Mouse (Mus musculus) spleen, postnatal 36 days (tissue): ENCODE results near the gene Samd11.
A peak's percentile ranks its signal among the peaks of the same experiment; 100 is the strongest.

ENCODE experiments used
- DNase-seq, 2 experiments: peaks; one replicate each; pipeline ENCODE4 v3.0.0; 2022; ENCODE audit warnings: low spot score in 2 of 2, mixed read lengths in 1 of 2

Samd11 gene

DNA sequence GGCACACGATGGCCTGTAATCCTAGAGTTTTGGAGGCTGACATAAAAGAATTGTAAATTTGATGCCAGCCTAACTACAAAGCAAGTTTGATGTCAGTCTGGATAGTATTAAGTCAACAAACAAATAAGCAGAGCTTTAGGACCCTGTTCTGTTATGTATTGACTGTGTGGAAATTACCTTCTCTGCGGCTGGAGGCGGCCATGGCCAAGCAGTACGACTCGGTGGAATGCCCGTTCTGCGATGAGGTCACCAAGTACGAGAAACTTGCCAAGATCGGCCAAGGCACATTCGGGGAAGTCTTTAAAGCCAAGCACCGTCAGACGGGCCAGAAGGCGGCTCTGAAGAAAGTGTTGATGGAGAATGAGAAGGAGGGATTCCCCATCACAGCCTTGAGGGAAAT lies 42.3 kb downstream of the Samd11 start:
- DNase-seq, result no peak

DNA sequence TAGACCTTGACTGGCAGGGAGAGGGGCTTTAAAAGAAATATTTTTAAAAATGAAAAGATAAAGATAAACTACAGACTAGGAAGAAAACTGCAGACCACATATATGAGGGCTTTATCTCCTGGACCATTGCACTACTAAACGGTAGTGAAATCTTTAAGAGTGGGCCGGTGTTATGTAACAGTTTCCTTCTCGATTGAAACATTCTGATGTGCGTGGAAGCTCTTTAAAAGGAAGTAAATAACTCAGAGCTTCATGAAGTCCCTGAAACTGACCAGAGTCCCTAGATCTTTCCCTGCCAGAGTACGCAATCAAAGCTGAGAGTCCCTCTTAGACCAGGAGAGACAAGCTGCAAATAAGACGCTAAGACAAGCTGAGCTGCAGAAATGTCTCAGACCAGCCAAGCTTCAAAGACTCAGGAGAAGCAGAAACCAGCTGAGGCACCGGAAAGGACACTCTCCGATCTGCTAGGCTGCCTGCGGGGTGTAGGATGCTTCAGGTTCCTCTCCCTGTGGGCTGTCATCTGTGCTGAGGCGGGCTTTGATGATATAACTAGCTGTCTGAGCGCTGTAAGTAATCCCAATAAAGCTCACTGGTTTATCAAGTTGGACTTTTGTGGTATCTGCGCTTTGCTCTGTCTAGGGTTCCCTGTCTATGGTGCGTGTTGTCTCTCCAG lies 45.4 kb downstream of the Samd11 start:
- DNase-seq, result no peak

DNA sequence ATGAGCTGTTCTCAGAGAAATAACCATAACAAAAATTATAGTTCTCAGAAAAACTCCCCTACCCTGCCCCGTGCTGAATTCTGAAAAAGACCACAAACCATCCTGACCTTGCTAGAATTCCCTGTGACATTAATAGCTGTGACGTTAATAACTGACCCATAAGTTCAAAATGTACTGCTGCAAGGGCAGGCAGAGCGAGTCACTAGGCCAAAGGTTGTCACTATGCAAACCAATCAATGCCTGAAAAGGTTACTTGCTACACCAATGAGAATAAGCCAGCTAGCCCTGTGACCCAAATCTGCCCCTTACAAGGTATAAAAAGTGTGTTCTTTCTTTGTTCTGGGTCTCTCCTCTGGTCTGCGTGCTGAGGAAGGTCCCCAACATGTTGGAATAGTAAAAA lies 46.6 kb downstream of the Samd11 start:
- DNase-seq, result no peak

DNA sequence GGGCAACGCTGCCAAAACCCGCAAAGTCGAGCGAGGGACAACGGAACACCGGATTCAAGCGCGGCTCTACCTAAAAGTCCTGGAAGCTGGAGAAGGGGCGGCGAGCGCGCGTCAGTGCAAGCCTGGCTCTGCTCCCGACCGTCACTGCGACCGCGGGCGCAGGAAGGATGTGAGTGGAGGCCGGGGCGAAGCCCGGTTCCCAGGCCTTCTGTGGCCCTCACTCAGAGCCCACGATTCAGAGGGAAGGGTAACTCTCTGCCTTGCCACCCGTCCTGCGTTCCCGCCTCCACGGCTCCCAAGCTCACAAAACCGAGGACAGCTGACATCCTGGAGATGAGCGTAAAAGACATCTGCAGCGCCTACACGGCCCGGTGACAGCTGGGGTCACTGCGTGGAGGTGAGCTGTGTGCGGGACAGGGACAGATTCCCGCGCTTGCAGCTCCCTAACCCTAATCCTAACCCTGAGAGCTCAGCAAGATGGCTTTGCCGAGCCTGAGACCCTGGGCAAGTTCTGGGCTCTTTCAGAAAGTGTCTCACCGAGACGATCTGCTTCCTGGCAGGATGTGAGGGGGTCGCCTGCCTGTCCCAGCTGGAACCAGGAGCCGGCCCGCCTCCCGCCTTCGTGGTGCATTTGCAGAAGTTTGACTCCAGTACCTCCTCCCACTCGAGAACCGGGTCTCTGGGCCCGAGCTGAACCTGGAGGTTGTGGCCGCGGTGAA lies 51.9 kb downstream of the Samd11 start:
- no peak for DNase-seq

DNA sequence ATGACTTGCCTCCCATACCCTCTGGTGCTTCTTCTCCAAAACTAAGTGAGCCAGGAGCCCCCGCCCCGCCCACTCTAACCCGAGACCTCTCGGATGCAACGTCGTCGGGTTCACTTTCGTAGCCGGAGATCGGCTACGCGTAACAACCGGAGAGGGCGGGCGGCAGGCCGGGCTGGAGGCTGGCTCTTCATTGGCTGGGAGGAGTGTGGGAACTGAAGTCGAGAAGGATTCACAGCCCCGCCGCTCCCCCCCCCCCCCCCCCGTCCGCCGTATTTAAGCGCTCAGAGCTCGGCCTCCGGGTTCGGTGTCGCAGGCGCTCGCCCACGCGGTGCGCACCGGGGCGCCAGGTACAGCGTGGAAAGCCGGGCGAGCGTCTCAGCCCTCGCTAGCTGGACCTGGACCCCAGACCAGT lies 52.5 kb downstream of the Samd11 start, which contains the start of gene AW011738:
AW011738 (plus strand) TSS at position 304 of the 412 bp plus-strand sequence.
- DNase-seq, result peak; percentile 80 to 82

DNA sequence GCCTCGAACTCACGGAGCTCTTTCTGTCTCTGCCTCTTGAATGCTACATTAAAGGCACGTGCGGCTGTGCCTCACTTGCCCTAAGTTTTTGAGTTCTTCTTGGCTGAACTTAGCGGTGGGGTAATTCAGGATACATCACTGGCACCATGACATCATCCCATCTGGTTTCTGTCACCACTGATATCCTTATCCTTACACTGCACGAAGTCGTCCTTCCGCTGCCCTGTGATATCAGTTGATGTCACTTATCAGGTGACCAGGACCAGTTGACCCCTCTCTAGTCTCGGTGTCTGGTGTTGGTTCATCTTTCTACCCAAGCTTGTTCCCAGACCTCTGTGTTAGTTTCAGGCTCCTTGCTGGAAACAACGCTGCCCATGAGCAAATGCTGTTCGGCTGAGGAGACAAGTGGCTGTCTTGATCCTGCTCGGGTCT lies 53.0 kb downstream of the Samd11 start:
- peak; percentile 42 to 66 for DNase-seq

DNA sequence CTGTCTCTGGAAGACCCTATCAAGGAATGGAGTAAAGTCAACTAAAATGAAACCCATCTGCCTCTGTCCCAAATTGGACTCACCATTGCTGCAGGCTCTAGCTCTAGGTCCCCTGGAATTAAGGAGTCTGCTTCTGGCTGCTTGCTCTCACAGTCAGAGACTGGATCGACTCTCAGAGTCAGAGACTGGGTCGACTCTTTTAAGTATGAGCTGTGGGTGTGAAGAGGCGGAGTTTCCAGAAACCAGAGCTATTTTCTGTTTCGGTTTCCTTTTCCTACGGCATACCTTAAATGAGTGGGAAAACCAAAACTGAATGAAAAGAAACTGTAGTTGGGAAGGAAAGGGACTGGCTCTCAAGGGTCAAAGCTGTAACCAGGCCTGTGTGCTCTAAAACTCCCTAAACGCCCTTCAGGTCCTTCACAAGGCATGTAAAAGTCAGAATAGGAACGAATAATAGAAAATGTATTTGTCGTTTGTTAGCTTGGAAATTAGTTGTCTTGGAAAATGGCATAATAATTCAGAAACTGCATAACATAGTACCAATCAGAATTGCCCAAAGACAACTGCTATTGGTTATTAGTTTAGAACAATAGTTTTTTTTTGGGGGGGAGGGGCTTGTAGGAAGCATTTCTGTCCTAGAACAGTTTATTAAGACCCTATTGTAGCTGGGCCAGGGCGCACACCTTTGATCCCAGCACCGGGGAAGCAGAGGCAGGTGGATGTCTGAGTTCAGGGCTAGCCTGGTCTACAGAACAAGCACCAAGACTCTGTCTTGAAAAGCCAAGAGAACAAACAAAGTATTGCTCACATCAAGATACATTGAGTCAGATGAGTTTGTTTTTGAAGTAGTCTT lies 54.6 kb downstream of the Samd11 start, which contains the start of gene Isg15:
Isg15 (minus strand) TSS at position 196 of the 853 bp plus-strand sequence.
- peak; percentile 32 to 58 for DNase-seq

DNA sequence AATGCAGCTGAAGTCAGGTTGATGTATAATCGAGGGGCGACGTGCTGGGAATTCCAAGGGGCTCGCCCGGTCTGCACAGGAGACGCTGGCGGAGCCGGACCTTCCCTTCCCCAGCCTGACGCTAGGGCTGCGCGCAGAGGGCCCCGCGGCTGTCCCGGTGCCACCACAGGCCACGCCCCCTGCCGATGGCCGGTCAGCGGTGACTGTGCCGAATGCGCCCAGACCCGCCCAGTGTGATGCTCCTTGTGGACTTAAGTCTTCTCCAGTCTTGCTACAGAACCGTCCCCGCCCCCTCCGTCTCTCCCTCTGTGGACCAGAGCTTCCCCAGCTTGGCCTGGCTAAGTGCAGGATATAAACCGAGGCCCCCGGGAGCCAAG lies 57.6 kb downstream of the Samd11 start:
- peak; percentile 75 to 86 for DNase-seq

DNA sequence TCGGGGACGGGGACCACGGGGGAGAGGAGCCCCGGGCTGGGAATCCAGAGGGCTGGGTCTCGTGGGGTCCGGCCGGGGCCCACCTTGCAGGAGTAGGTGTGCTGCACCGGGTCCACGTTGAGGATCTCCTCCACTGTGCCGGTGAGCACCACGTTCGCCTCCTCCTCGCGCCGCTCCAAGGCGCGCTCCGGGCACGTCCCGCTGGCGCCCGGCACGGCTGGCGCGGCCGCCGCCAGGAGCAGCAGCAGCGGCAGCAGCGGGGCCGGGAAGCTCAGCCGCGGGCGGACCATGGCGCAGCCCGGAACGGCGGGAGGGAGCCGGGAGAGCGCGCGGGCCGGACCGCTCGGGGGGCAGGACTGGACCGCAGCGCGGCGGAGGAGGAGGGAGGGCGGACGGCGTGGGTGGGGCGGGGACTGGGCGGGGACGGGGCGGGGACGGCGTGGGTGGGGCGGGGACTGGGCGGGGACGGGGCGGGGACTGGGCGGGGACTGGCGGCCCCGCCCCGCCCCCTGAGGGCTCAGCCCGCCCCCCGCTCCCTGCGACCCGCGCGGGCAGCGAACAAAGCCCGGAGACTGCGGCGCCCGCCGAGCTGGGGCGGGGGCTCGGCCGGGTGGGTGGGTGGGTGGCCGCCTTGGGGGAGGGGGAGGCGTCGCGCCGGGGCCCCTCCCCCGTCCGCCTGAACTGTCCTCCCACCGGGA lies 58.2 kb downstream of the Samd11 start, which contains the start of gene Agrn:
Agrn (minus strand) TSS at position 358 of the 698 bp plus-strand sequence.
- peak; percentile 53 to 55 for DNase-seq
